Mouse (Mus musculus) gonadal fat pad, adult 2 months (tissue): ENCODE data around the gene Anks1b. TPM values are rescaled to one million over a fixed set of nuclear protein-coding genes. Genes with fewer than 3 reads are reported as not detected.
"Not testable (repeated sequence)": the region's sequence is repeated elsewhere in the genome, so short reads cannot be mapped to it uniquely, and the experiment has no call there.

Experiments
- DNase-seq: peaks from one replicate; pipeline ENCODE4 v3.0.0-alpha.2; 2012; ENCODE audit warnings: low read depth
- polyA plus RNA-seq: library from polyadenylated mRNA; depleted of rRNA; stranded (reverse); fragments of >200 nt; gene quantifications from 2 replicates; pipeline ENCODE4 v1.2.3, GENCODE M21; 2012

Anks1b gene
- polyA plus RNA-seq, 1 experiment: 4.0 TPM

DNA sequence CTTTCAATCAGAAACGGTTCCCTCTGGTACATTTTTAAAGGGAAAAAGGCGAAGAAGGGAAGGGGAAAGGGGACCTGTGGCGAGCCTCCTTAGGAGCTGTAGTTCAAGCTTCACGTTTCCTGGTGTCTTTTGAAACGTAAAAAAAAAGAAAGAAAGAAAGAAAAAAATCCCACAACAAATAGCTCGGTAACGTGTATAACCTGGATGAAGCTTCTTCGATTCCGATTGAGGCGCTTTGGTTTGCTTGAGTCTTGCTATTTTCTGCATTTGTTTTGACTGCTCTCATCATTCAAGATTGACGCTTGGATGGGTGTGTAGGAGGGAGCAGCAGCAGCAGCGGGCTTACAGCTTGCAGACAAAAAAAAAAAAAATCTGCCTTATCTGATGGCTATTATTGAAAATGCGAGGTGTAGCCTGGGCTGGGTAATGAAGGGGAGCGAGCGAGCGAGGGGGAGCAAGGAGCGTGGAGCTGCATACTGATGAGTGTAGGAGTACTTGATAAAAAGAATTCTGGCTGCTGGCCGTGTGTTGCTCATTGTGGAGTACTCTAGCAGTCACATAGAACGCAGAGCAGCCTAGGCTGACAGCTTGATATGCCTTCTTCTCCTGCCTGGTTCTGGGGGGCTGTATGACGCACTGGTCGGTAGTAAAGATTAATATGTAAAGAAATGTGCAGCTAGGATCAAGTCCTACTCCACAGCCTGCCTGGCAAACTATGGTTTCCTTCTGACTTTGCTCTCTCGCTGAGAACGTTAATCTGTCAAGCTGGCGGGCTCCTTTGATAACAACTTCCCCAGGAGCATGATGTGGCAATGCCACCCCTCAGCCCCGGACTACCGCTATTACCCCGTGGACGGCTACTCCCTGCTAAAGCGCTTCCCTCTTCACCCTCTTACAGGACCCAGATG is 703.1 kb downstream of the Anks1b start:
- no peak for DNase-seq

DNA sequence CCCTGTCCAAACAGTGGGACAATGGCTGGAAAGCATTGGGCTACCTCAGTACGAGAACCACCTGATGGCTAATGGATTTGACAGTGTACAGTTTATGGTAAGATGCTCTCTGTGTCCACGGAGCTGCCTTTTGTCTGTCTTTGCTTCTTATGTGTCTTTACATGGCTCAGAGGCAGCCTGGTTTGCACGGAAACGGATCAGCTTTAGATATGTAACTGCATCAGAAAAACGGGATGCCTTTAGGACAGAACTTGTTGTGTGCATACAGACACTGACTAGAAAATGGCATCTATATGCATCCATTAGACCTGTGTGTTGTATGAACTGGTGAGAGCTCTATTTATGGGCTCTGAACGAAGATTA is 703.8 kb downstream of the Anks1b start:
- DNase-seq: no peak

DNA sequence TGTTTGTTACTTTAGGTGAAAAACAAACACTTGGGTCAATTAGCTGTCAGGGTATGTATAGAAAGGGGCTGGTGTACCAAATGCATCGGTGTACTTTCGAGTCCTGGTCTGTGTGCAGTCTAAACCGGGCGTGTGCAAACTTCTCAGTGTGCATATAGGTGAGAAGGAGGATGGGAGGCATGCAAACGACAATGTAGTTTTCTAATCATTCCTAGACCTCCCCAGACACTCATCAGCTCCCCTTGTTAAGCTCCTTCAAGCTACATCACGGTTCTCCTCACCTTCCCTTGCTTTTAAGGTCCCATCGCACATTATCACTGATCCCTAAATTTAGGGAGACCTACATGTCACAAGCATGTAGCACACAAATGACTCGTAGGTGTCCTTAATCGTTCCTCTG is 704.5 kb downstream of the Anks1b start:
- no peak for DNase-seq

DNA sequence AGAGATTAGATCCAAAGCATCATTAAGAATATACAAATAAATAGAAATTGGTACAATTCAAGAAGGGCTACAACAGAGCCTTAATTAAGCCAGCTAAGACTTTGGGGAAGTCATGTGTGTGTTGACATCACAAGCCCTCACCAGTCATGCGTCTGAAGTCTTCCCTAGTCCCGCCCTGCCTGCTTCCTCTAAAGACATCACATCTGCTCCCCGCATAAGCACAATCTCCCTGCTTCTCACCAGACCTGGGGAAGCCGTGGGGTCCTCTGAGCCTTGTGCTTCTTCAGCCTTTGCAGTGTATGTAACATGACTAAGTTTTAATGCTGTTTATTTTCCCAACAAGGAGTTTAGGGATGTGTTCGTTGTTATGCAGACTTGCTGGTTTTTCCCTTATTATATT is 706.7 kb downstream of the Anks1b start:
- no peak for DNase-seq

DNA sequence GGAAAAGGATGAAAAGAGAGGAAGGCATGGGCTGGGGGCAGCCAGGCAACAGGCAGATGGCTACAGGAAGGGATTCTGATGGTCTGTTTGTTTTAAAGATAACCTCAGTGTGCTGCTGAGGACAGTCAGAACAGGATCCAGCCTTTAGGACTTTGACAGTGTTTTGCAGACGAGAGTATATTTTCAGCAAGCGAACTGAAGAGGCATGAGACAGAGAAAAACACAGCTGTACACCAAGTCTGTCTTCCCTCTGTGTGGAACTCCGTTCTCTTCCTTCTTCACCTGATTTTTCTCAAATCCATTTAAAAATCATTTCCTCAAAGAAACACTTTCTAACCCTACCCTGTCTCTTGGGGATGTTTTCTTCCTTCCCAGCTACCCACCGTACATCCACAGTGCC is 710.7 kb downstream of the Anks1b start:
- no peak for DNase-seq

DNA sequence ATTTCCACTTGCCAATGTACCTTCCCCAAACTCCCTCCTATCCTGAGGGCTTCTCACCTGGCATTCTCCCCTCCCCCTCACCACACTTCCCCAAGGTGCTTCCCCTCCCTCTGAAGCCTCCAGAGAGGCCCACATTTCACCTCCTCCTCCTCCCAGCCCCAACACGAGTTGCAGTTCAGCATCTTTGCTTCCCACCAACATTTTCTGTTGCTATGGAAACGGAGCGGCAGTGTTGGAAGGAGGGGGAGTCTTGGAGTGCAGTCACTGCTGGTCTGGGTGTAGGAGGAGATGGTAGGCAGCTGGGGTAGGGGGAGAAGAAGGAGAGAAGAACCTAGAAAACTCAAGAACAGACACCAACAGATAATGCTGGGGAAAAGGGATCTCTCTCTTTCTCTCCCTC is 722.8 kb downstream of the Anks1b start:
- DNase-seq: no peak

DNA sequence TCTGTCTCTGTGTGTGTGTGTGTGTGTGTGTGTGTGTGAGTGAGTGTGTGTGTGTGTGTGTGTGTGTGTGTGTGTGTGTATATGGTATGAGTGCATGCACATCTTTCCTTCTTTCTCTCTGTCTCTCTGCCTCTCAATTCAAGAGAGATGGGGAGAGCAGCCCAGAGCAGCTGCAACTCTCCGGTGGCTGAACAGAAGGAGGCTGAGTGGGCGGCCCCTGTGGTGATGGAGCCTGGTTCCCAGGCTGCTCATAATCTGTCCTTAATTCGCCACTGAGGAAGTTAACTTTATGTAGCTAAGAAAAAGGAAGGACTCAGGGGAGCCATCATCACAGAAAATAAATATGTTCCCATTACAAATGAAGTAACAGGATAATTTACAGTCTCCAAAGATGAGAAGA is 723.3 kb downstream of the Anks1b start:
- DNase-seq: no peak

DNA sequence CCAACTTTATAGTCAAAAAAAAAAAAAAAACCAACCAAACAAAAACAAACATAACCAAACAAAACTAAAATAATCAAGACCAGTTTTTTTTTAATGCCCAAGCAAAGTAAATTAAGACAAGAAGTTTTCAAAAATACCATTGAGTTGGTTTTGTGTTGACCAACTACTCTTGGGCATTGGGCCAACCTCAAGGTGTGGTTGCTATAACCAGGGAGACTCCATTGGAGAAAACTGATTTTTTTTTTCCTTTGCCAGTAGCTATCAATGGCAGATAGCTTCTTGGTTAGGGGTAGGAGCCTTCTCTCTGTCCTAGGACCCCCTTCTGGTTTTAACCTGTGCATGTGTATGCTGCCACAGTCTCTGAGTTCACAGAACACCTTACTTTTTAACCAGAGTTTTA is 725.8 kb downstream of the Anks1b start:
- no peak for DNase-seq

DNA sequence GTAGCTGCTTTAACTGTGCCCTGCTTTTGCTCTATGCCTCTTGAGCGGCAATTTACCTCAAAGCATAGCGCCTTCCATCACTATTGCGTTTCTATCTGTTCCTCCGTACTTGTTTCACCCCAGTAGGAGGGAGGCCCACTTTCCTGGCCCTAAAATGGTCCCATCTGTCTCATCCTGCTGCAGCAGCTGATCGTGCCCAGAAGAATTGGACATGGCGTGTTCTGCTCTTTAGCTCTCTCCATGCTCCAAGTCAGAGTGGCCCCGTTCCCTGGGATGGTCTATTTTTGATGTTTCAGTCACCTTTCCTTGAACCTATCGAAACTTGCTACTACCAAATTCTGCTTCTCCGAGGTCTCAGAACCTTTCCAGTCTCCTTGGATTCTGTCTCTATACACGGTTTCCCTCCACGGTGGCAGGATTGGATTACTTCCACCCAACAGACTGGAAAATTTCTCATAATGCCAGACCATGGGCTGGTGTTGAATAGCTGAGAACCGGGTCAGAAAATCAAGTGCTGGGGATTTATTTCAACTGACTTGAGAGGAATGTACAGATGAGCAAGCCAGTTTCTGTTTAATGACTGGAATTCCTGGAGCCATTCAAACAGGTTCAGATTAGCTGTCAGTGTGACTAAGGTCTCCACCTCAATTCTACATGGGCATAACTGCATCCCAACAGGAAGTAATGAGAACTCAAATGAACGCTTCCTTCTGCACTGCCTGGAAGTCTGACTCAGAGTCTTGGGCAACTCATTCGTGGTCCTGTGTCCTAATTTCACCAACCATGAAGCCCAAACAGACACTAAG is 726.6 kb downstream of the Anks1b start:
- no peak for DNase-seq

DNA sequence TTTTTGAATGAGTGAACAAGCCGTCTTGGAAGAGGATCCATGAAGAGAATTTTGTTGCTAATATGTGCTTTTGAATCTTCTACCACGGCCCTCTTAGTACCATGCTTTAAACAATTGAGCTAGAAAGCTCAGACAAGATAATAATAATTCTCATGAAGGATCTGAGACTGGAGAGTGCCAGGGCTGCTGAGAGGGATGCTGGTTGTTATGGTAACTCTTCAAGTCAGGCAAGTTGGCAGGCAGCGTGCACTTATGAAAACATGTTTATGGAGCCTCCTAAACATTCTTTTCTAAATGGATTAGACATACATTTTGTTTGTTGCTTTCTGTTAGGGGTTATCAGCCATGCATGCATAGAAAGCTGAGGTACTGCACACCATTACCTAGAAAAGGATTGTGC is 734.3 kb downstream of the Anks1b start:
- no peak for DNase-seq

DNA sequence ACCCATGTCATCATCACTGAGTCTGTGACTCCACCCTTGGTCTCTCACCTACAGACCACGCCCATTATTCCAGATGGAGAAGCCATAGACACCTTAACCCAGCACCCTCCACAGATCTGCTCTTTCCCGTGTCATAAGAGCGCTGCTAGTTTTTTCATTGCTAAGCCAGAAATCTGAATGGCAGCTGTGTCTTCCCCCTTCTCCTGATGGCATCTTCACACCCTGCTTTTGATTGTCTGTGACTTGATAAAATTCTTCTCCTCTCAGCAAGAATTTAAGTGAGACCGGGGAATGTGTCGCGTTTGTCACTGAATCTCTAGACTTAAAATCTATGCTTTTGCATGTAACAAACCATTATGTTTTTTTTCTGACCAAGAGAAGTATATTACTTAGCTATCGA is 736.1 kb downstream of the Anks1b start:
- DNase-seq: no peak

DNA sequence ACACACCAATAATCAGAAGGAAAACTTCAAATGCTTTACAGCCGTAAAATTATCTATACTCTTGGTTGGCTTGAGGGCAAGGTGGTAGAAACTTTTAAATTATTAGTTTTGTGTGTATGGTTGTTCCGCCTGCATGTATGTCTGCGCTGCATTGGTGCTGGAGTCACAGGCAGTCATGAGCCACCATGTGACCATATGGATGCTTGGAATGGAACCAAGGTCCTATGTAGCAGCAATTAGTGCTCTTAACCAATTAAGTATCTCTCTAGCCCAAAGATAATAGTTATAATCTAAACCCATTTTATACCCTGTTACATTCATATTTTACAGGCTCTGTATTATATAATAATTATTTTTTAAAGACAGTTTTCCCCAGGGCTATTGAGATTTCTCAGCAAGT is 739.7 kb downstream of the Anks1b start:
- no peak for DNase-seq

DNA sequence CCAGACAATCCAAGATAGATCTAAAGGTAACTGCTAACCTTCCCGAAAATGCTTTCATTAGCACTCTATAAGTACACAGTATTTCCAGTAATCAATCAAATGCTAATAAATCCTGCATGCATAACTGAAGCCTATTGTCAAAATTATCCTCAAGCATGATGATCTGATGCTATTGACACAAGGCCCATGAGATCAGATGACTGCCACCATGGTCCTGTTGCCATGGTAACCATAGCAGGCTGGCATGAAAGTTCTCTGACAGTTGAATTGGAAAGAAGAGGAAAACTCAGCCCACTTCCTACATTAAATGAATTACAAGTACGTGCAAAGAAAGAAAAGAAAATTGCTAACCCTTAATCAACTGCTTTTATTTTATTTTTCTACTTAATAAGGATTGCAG is 741.9 kb downstream of the Anks1b start:
- no peak for DNase-seq

DNA sequence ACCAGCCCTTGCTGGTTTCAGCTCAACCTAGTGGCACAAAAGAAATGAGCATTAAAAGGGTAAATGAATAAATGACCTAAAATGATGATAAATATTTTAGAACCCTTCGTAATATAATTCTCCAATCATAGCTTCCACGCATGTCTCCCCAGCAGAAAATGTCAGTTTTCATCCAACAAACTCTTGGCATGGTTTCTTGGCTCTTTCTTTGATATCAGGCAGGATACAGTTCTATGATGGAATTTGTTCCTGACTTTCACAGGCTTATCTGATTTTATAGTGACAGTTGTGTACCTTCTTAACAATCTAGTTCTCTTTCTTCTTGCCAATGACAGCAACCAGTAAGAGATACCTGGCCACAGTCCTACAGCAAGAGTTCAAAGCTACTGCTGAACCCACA is 743.3 kb downstream of the Anks1b start:
- DNase-seq: no peak

DNA sequence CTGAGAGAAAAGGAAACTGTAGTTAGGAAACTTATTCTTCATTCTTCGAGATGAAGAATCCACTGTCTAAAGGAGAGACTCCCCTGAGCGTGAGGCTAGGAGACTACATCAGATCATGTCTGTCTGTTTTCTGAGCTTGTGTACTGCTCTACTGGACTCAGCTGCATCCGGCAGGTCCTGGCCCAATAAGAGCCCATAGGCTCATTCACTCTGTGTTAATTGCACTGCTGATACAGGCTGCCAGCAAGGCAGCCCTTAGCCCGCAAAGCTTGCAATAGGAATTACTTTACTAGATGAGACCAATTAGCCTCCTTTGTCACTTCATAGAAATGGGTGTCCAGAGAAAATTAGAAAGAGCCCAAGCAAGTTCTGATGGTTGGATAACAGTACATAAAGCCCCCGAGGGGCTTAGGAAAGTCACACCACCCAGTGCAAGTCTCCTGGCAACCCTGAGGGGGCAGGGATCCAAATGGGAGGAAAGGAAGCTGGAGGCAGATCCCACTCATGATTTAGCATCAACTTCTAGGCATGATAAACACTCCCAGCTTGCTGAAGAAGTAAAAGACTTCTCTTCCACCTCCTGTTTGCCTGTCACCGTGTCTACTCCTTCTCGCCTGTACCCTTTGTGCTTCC is 744.5 kb downstream of the Anks1b start:
- no peak for DNase-seq

DNA sequence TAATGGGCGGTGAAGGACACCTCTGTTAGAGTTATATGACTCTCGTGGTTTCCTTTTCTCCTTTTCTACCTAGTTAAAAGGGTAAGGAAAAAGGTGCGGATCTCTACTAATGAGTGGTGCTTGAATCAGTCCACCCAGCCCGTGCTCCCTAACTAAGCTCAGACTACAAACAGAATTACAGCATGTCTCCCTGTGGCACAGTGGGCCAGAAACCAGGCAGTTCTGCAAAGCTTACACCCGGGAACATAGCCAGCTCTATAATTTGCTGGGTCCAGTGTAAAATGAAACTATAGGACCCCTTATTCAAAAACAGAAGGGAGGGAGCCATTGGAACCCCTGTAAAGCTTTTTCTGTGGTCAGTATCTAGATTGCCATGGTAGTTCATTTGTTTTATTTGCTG is 754.2 kb downstream of the Anks1b start:
- no peak for DNase-seq

DNA sequence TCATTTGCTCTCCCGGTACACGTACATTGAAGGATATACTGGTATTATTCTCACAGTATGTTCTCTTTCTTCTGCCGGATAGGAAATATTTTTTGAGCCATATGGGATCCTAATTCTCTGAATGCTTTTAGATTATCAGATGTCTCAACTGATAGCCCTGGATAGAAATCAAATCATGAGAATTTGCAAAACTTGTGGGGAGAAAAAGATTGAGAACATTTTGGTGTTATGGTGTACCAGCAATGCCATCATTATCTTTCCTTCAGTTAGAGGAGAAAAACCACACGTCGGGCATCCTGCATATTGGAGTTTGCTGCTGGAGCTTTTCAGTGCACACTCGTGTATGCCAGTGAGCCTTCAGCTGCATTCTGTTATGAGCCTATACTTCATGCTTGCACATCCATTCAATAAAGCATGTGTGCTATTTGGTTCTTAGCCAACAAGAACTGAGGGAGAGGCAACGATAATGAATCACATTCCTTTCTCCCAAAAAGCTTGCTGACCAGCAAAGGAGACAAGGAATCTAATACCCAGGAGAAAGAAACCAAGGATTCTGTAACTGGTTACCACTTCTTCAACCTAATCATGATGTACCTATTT is 756.9 kb downstream of the Anks1b start:
- DNase-seq: no peak

DNA sequence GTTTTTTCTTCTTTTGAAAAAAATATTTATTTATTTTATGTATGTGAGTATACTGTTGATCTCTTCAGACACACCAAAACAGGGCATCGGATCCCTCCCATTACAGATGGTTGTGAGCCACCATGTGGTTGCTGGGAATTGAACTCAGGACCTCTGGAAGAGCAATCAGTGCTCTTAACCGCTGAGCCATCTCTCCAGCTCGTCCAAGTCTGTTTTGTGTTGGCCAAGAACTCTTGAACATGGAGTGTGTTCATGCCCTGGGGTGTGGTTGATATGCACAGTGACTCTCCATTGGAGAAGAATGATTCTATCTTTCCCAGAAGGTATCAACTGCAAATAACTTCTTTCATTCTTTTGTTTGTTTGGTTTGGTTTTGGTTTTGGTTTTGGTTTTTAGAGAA is 757.5 kb downstream of the Anks1b start:
- DNase-seq: not testable (repeated sequence)

DNA sequence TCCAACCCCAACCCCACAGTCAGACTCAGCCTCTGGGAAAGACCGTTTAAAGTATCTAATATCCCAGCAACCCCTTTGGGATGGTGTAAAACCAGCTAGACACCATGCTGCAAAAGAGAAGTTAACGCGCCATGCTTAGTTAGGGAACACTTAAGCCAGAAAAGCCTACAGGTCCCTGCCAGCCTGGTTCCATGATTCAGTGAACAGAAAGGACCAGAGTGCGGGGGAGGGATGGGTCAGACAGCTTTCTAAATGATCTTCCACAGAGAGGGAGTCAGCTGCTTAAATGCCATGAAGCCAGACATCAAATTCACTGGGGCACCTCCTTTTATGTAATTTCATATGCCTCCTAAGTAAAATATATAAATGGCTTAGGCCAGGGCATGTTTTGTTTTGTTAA is 764.0 kb downstream of the Anks1b start:
- no peak for DNase-seq

DNA sequence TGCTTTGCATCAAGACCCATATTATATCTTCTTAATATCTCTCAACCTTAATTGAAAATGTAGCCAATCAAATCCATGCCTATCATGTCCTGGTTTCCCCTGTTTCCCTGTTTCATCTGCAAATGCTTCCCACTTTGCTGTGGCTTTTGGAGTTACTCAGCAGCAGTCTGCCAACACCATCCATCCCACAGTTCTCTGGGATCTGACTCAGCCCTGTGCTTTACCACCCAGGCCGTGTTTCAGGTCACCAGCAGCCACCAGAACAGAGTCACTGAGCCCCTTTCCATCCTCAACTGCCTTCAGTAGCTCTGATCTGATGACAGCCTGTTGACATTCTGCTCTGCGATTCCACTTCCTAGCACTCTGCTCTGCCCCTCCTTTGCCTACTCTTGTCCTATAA is 776.4 kb downstream of the Anks1b start:
- no peak for DNase-seq

DNA sequence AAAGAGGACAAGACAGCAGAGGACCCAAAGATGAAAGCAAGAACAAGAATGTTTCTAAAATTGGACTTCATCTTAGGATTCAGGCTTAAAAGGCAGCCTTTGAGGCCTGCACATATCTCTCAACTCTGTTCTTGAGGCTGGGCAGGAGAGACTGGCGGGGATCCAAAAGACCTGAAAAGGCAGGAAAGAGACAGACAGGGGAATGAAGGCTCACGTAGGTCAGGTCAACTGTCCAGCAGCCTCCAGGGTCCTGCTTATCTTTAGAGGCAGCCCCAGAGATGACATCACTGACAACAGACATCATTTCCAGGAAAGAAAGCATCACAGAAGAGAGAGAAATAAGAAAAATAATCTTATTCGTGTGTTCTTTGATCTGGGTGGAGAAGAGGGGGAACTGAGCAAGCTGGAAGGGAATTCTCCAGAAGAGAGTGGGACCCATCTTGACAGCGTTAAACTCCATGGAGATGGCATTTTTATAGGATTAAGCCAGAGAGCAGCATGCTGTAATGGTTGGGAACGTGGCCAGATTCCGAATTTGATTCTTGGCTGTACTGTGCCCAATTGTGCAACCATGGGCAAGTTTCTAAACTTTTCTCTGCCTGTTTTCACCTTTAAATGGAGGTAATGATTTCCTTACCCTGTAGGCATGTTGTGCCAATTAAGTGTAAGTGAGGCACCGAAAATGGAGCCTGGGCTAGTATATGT is 784.3 kb downstream of the Anks1b start:
- DNase-seq: peak; percentile 51

DNA sequence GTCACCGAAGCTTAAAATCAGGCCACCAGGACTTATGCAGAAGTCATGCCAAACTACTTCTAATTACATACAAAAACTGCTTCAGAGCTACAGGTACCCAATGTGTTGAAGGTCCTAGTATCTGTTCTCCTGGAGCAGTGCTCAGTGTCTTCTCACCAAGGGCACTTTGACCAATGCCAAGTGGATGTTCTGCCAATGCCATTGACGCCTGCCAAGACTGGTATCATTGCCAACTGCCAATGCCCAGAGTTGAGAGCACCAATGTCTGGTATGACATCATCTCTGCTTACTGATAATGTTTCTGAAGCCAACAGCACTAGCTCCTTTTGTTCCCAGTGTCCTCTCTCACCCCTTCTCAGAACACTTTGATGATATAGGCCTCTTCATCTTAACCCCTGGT is 793.4 kb downstream of the Anks1b start:
- DNase-seq: peak; percentile 55
